Mouse (Mus musculus) cerebellum, adult 11 months (tissue): Measurements from ENCODE around the gene Bex6.
"Not testable (repeated sequence)": the region's sequence is repeated elsewhere in the genome, so short reads cannot be mapped to it uniquely, and the experiment has no call there.

Source experiments
- DNase-seq: peaks from one replicate; pipeline ENCODE4 v3.0.0; 2022

Gene Bex6

DNA sequence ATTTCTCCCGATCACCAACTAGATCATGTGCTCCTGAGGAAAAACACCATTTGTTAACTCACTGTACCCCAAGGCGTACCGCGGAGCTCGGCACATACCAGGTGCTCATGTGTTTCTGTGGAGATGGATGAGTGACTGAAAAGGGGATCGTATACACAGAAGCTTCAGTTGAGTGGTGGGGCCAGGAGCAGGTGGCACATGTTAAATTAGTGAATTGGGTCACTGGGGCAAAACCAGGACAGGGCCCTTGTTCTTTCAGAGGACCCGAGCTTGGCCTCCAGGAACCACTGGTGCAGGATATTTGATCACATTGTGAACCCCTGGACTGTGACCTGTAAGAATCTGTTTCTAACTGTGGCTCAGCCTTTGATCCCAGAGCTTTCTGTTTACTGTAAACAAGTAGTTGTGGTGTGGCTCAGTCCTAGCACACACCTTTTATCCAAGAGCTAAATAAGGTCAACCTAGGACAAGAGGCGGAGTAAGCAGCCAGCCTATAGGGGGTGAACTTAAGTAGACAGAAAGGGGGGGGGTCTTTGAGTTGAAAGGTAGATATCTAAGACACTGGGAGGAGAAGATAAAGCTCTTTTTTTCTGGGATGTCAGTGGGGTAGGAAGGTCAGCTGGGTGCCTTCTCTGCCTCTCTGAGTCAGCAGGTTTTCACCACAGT is 5.2 kb upstream of the Bex6 start:
- no peak for DNase-seq

DNA sequence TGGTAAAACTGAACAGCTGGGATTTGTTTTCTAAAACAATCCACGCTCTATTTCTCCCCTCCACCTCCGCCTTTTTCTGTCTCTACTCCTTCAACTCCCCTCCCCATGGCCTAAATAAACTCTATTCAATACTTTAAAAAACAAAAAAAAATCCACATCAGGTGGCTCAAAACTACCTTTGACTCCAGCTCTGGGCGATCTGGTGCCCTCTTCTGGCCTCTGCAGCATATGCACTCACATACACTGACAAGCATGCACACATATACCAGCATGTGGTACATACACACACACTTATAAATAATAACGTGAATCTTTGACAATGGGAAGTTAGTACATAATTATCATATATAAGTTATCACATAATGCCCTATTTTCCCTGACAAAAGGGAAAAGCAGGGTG is 4.6 kb upstream of the Bex6 start:
- DNase-seq = no peak

DNA sequence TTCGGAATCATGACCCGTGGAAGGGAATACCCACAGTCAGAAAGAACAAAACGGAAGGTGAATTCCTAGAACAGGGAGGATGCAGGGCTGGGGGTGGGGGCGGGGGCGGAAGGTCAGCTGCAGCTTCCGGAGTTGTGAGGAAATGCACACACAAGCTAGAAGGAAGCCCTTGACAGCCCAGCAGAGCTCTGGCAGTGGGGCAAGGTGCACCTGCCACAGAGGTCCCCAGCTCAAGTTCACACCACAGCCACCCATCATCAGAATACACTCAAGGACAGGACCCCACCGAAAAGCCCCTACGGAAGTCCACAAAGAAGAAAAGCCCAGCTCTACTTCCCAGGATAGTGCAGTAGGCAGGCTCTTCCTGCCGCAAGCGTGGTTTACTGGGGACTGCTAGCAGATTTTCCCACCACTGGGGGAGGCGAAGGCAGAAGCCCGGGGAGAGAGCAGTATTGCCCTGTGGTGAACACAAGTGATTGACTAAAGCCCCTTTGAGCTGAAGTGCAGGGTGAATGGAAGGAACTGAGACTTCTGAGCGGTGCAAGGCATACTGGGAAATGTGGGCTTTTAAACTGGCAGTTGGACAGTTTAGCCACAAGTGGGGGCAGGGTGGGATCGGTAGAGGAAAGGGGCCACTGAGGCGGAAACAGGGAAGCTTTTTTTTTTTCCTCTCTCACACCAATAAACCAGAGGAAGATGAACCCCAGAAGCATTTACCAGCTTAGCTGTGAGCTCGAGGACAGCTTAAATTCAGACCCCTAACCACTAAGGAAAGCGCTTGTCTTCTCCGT is 2.5 kb upstream of the Bex6 start:
- DNase-seq = no peak

DNA sequence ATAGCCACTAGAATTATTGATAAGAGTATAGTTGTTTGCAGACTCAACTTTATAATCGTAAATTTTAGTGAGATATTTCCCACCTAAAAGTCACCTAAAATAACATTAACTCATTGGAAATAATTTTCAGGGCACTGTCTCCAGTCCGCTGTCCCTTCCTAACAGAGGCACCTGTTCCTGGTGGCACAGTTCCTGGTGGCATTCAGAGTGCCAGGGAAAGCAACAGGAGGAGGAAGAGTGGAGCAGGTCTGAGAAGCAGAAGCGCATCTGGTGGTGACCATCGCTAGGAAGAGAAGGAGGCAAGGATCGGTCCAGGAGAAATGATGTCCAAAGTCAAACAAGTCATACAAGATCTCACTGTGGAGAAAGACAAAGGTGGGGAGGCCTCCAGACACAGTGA is 6.4 kb downstream of the Bex6 start:
- peak; percentile 57 for DNase-seq

DNA sequence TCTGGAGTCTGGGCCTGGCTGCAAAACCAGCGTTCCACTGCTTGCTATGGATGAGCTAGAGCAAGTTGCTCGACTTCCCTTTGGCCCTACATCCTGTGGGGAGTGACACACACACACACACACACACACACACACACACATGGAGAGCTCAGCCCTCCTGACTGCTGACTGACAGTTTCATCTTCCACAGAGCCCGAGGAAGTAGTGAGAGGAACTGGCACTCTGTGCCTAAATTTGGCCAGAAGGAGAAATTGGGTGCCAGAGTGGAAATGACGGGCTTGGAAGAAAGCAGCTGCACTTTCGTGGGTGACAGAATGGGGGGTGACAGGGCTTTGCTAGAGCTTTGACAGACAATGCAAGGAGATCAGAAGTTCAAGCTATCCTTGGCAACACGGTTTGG is 9.5 kb downstream of the Bex6 start:
- no peak for DNase-seq

DNA sequence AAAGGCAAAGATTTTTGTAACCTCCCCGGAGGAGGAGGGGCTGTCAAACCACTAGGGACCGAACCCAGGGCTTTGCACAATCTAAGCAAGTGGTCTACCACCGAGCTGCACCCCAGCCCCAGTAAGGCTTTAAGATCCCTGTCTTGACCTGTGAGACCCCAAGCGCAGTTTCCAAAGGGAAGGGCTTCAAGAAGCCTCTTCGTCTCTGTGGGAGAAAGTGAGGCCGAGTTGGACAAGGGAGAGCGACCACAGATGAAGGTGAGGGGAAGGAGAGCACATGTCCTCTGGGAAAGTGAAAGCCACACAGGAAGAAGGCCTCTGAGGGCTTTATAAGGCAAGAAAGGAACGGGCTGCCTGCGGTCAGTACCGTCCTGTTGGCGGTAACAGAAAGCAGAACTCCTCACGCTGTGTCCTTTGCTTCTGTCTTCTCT is 10.4 kb downstream of the Bex6 start:
- no peak for DNase-seq

DNA sequence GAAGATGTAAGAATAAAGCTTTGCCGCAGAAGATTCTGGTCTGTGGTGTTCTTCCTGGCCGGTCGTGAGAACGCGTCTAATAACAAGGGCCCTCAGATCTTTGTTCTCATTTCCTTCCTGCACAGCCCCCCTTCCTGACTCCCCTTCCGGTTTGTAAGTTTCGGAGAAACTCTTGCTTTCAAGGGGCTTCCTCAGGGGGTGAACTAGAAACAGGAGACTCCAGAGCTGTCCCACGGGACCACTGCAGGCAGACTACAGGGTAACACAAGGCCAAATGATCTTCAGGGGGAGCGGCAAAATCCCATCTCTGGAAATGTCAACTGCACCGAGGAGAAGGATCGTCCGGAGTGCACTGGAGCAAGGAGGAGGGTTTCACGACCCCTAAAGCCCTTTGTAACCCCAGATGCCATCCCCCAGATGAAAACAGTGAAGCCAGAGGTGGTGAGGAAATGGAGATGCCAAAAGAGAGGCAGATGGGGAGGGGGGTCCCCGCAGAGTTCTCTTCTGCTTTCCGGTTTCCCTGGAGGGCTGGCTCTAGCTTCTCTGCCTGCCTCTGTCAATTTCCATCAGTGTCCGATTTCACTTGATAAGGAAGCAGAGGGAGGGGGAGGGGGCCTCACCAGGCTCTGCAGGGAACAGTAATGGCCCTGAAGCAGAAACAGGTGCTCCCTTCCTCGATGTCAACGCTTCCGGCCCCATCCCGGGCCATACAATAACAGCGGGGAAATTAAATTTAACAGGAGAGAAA is 20.8 kb downstream of the Bex6 start:
- no peak for DNase-seq

DNA sequence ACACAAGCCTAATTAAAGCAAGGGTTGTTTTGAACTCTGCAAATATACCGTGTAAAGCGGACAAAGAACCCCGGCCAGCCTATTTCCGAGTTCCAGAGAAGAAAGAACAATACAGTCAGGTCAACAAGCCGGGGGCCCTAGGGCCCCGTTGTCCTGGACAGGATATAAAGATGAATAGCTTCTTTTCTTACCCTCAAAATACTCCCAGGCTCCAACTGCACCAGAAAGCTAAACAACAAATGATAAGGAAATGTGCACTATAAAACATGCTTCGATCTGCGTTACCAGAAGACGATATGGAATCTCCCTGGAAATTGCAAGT is 21.3 kb downstream of the Bex6 start:
- no peak for DNase-seq

DNA sequence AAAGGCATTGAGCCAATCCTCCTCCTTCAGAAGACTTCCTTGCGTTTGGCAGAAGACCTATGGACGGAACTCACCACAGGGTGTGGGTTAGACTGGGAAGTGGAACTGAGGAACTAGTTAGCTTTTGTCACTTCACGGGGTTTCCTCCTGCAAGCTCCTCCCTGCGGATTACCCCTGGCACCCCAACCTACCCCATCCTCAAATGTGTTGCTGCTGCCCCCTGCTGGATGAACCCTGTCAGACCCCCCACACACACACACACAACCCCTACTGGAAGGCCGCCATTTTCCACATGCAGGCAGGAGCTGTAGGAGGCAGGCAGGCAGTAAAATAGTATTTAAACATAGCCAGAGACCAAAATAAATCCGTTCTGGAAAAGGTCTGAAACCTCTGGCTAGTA is 23.1 kb downstream of the Bex6 start:
- DNase-seq = no peak

DNA sequence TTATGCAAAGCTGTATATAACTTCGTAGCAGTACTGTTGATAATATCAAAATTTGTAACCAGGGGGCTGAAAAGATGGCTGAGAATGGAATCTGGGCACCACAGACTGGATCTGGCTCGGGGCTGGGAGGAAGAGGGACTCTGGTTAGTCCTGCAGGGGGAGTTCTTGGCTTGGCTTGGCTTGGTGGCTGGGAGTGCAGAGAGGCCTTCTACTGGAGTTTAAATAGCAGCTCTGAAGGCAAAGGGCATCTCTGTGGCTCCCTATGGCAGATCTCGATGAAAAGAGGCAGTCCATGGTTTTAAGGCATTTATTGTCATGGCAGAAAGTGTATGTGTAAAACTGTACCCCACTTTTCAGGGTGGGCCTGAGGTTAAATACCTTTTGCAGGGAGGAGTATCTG is 25.3 kb downstream of the Bex6 start:
- no peak for DNase-seq

DNA sequence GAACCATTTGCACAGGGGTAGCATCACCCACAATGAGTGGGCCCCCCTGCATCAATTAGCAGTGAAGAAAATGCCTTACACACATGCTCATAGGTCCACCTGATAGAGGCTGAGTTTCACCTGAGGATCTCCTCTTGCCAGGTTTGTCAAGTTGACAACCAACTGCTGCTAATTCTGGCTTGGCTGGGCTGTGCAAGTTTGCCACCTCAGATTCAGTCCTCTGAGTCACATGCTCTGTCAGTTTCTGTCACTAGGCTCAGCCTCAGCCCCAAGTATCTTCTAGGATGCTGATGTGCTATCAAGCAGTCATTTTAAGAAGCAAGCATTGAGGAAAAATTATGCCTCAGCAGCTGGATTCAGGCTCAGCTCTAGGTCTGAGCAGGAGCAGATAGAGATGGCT is 34.5 kb downstream of the Bex6 start:
- DNase-seq = no peak

DNA sequence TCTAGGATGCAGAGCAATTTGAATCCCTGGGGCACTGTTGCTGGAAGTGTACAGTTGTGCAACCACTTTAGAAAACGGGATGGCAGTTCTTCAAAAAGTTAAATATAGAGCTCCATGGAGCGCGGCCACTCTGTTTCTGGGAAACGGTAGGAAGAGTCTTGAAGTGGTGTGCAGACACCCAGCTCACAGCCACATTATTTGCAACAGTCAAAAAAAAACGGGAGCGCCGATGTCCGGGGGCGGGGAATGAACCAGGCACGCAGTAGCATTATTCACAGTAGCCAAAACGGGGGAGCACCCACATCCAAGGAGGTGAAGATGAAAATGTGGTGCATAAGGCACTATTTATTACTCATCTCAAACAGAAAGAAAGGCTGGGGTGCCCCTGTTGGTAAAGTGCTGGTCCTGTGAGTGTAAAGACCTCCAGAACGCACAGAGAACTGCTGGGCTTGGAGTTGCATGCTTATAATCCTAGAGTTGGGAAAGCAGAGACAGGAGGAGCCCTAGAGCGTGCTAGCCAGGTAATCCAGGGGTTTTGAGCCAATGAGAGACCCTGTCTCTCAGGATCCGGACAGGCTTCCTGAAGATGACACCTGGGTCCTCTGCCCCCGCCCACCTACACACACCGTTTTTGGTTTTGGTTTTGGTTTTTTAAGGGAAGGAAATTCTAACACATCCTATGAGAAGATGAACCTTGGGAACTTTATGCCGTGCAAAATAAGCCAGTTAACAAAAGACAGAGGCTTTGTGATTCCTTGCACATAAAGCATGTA is 35.4 kb downstream of the Bex6 start:
- no peak for DNase-seq

DNA sequence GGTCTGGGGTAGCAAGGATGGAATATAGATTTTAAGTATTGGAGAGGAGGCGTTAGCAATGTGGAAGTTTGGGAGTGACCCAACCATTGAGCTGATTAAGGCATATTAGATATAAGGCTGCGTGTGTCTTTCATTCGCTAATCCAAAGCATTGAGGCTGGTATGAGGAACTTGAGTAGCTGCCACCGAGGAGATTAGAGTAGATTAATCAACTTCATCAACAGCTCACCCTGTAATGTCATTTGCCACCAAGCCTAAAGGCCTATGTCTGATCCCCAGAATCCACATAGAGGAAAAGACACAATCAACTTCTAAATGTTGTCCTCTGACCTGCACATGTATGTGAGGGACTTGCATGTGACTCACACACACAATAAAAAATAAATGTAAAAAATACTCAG is 42.2 kb downstream of the Bex6 start:
- no peak for DNase-seq

DNA sequence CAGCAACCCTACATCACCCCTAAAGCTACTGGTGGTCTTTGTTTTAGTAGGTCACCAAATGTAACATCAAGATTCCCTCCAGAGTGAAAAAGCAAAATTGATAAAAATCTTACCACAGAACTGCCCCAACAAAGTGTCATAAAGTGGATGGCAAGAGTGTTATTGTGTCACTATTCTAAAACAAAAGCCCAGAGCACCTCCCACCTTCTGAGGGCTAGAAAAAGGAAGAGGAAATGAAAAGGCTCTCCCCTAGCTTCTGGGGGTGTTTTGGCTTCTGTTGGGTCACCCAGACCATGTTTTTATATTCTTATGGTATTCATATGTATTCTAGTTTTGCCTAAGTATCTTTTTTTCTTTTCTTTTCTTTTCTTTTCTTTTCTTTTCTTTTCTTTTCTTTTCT is 42.8 kb downstream of the Bex6 start:
- DNase-seq = no peak

DNA sequence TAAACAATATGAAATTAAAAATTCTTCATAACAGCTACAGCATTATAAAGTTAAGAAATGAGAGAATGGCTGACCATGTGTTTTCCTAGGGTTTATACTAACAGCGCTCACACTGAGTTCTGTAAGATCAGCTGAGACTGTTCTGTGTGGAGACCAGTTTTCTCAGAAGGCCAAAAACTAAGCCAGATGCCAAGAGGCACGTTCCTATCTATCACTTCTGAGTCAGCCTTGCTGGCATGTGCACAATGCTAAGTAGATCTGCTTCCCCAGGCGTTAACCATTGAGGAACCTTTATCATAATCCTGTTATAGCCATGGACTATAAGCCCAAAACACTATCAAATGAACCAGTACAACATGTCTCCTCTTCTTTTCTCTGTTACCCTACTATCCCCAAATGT is 52.4 kb downstream of the Bex6 start:
- not testable (repeated sequence) for DNase-seq
